Mouse (Mus musculus): Measurements from ENCODE around the gene Gm45062. TPM values are rescaled to one million over a fixed set of nuclear protein-coding genes. Genes with fewer than 3 reads are reported as not detected.

Gm45062 gene
- polyA plus RNA-seq, 2 experiments from 2014 or later: 42.6 to 44.3 TPM

DNA sequence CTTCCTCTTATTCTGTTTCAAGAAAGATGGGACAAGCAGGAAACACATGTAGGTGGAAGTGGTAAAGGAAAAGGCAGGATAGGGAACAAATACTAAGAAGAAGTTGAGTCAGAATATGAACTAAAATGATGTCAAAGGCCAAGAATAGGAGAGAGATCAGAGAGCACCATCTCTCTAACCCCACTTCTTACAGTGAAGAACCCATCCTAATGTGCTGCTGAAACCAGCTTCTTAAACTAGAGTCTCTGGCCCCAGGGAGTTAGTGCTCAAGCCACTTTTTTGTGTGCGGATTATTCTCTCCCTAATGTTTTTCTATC, 160.9 kb downstream of the Gm45062 start:
- no peak for ATAC-seq

DNA sequence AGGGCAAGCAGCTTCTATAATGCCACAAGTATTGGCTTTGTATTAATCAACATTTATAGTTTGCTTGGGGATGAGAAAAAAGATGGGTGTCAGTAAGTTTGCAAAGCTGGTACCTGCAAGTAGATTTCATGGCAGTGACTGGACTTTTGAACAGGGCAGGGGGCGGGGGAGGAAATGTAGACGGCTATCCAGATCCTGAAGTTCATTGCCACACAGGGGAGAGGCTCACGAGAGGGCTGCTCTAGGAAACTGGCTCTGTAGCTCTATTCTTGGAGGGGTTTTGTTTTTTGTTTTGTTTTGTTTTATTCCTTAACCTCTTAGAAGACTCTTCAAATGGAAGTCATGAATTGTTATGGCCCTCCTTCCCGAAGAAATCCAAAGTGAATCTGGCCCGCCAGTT, 162.2 kb downstream of the Gm45062 start:
- ATAC-seq: no peak

DNA sequence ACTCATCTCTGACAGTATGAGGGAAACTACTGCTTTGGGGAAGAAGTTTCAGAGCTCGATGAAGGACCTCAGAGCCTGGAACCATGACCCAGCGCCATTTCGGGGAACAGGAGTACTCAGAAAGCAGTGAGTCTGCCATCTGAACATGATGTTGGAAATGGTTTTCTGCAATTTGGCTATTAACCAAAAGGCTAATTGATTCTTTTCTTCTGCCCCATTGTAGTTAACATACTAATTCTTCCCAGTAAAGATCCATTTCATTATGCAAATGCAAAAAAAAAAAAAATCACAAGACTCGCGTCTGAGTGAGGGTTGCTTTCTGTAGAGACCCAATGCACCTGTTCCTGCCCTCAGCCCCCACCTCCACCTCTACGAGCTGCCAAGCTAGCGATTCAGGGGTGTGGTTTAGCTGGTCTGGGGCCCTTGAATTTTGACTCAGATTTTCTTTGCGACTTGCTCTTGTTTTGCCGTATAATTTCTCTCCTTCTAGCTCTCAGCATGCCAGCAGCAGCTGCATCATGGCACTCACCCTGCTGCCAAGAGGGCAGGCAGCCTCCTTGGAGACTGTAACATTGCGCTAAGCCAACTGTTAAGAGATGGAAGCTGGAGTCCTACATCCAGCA, 162.8 kb downstream of the Gm45062 start:
- no peak for ATAC-seq

DNA sequence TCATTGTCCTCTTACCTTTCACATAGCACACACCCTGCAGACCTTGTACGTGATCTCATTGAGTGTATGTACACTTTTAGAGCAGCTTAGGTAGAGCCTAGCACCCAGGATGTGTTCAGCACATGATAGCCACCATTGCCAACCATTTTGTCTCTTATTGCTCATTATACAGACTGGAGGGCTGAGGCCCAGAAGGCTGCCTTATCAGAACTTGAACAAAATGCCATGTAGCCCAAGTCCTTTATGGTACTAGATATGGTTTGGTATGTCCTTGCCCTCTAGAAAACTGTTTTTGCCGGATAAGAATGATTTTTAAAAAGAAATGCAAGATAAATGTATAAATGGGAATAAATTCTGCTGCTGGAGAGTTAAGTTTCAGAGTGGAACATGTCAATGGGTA, 163.9 kb downstream of the Gm45062 start:
- ATAC-seq: no peak

GRCm38 (mm10) chr6:8427692-8428091, 168.4 kb downstream of the Gm45062 start:
- ATAC-seq: no peak

- ATAC-seq: no peak
Observed at GRCm38 (mm10) chr6:8430610-8431234, 171.5 kb downstream of the Gm45062 start.

- ATAC-seq: no peak
Observed at GRCm38 (mm10) chr6:8433179-8433578, 173.9 kb downstream of the Gm45062 start.

GRCm38 (mm10) chr6:8437937-8438336, 178.7 kb downstream of the Gm45062 start:
- ATAC-seq: no peak

GRCm38 (mm10) chr6:8441814-8442213, 182.6 kb downstream of the Gm45062 start:
- no peak for ATAC-seq

DNA sequence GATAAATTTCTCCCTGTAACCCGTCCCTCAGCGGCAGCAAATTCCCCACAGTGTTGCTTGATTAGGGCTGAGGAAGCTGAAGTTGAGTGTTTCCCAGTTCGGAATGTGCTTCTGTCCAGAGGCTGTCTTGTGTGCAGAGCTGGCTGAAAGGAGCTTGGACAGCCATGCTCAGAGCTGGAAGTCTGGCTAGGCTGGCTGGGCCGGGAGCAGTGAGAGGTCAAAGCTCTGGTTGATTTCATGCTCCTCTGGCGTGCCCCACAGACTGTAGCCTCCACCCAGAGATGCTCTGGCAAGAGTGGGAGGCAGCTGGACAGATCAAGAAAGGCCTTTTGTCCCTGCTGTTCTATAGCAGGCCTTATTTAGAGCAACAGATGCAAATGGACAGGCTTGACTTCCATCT, 187.5 kb downstream of the Gm45062 start:
- ATAC-seq: no peak

GRCm38 (mm10) chr6:8455599-8455998, 196.3 kb downstream of the Gm45062 start:
- no peak for ATAC-seq

DNA sequence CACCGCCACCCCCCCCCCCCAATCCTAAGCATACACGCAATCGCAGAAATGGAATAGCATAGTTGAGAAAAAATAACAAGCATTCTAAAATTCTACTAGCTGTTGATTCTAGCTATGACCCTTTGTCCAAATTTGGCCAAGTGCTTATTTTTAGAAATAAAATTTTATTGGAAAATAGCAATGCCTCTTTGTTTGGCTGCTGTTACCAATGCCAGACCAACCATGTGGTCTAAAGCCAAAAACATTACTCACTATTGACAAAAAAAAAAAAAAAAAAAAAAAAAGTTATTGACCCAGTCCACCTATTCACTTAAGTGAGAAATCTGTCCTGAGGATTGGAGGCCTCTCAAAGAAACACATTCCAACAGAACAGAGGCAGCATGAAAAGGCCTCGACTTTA, 199.3 kb downstream of the Gm45062 start:
- no peak for ATAC-seq

- ATAC-seq: no peak
Observed at GRCm38 (mm10) chr6:8462447-8462846, 203.2 kb downstream of the Gm45062 start.

- ATAC-seq: no peak
Observed at GRCm38 (mm10) chr6:8465388-8465787, 206.1 kb downstream of the Gm45062 start.

DNA sequence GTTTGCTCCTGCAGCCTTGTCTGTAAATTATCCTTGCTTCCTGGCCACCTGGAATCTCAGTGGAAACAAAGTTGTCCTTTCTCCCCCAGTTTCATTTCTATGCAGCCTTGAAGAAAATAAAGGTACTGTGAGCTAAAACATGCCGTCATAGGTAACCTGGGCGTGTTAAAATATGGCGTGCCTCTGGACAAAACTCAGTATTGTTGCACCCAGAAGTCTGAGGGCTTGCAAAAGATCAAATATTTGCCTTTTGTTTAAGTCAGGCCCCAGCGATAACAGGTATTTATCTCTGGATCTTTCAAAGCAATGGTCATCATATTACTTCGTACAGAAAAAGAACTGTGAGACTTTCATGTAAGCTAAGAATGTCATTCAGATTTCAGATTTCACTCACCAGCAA, 206.7 kb downstream of the Gm45062 start:
- ATAC-seq: no peak

- ATAC-seq: no peak
Observed at GRCm38 (mm10) chr6:8467667-8468337, 208.6 kb downstream of the Gm45062 start.

DNA sequence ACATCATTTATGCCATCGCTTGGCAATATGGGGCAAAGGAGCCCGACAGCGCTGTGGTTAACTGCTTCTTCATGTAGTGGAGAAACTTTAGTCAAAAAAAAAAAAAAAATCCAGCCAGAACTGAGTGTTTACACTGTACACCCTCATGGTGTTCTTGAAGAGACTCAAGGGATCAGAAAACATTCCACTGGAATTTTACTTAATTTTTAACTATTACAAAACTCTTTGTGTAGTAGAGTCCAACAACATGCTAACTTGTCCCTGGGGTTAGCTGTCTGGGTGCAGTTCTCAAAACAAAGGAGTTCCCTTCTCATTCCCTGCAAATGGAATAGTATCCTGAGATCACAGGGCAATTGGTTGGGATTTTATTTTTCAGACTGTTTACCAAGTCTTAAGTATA, 210.7 kb downstream of the Gm45062 start:
- ATAC-seq: no peak

GRCm38 (mm10) chr6:8472125-8472524, 212.9 kb downstream of the Gm45062 start:
- no peak for ATAC-seq

GRCm38 (mm10) chr6:8472915-8473314, 213.7 kb downstream of the Gm45062 start:
- ATAC-seq: no peak

GRCm38 (mm10) chr6:8473498-8473897, 214.2 kb downstream of the Gm45062 start:
- no peak for ATAC-seq

DNA sequence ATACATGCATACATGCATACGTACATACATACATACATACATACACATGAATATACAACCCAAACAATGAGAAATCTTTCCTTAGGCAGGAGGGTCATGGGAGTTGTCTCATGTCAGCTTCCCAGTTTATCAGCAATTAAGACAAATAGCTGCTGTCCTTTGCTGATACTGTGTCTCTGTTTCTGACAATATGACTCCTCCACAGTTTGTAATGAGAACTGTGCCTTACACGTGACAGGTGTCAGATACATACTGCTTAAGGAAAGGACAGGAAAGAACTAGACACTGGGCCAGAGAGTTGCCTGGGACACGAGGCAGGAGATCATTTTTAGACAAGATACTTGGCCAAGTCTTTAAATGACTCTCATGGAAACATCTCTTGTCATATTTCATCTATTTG, 215.1 kb downstream of the Gm45062 start:
- no peak for ATAC-seq

- ATAC-seq: no peak
Observed at GRCm38 (mm10) chr6:8474820-8475219, 215.6 kb downstream of the Gm45062 start.

DNA sequence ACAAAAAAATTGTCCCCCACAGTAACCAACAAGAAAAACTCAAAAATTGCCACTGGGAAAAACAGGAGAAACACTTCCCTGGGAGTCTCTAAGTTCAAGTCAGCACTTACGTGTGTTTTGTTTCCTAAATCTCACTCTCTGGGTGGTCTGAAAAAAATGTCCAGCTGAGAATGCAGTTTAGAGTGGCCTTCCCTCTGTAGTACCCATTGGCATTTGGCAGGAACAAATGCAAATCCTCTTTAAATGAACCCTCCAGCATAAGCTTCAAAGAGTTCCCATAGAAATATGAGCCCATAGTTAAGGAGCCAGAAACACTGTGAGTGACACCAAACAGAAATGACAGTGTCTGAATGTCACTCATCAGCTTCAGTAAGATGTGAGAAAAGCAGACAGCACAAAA, 219.9 kb downstream of the Gm45062 start:
- no peak for ATAC-seq

All from activated CD4-positive, CD25-positive, alpha-beta regulatory T cell, adult 4 months (primary cell).